ENCODE assay signal across 8 mouse cellular contexts in the genomic region with DNA sequence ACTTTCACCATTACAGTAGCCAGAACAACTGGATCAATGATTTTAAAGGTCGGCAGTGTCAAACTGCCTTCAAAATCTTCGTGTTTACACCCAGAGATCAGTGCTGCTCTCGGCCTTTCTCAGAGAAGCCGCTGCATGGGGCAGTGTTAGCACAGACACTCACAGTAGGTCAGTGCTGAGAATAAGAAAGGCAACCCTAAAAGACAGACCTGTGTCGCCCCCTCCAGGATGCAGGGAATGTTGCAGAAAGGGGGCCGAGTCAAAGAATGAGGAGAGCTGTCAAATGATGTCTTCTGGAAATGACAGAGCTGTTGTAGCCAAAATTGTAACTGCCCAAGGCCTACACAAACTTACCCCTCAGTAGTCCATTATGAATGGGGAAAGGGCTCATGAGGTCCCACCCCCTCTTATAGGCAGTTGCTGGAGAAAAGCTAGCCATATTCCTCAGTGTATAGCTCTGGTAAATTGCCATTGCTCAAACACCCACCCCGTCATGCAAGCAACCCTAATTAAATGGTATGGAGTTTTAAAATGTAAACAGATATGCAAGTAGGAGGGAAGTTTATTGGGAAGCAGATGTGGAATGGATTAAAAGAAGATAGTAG.
DNase-seq lines count a peak whose midpoint lies in the region; ATAC-seq and TF ChIP-seq lines count a peak whose summit lies in the region.

No protein-coding gene starts in this region.

- peak; percentile 50 for DNase-seq in CD4-positive, CD25-positive, alpha-beta regulatory T cell, adult 2 months (ENCODE audit: low read depth, low spot score)
- peak; percentile 46 for DNase-seq in cerebellum, adult 9-10 months
- DNase-seq in frontal cortex, postnatal 25 days (ENCODE audit: low spot score in 2 of 2) = peak; percentile 31 to 36
- DNase-seq in limb, embryonic 10.5 days (ENCODE audit: low spot score) = peak; percentile 43
- DNase-seq in thymus, postnatal 36 days = peak; percentile 14 to 16

- TF ChIP-seq CTCF in ES-Bruce4 (IDR thresholded peaks at IDR 0.05; ENCODE audit: low read depth, low read length) = peak; percentile 62

- H3K9ac ChIP-seq in ES-Bruce4 (ENCODE audit: low read depth, poor library complexity, severe bottlenecking) = no peak overlapping the region
- H3K9ac ChIP-seq in midbrain, embryonic 15.5 days = no peak overlapping the region

- no peaks in the 10 kb centered on the region for H3K9me3 ChIP-seq in ES-Bruce4 (replicated peaks; ENCODE audit: control insufficient read depth, insufficient read depth, low read length, poor library complexity, severe bottlenecking)
- no peaks in the 10 kb centered on the region for H3K9me3 ChIP-seq in limb, embryonic 10.5 days (replicated peaks)
- H3K9me3 ChIP-seq in midbrain, embryonic 15.5 days = no peaks in the 10 kb centered on the region

- TF ChIP-seq EP300 in ES-Bruce4 (IDR thresholded peaks at IDR 0.05; ENCODE audit: insufficient read depth, low read depth, low read length) = no peak

- WGBS in limb, embryonic 10.5 days = 33% methylated on average over 7 of the region's 7 CpGs
- WGBS in midbrain, embryonic 15.5 days = 32% methylated on average over 7 of the region's 7 CpGs

- no peak overlapping the region for H3K27ac ChIP-seq in ES-Bruce4 (ENCODE audit: insufficient read depth, low read length)
- H3K27ac ChIP-seq in limb, embryonic 10.5 days = no peak overlapping the region
- H3K27ac ChIP-seq in midbrain, embryonic 15.5 days = no peak overlapping the region

- ATAC-seq in CD4-positive, CD25-positive, alpha-beta regulatory T cell, adult 4 months = no peak
- peak; percentile 77 for ATAC-seq in midbrain, embryonic 15.5 days (replicated peaks)

- no peaks in the 10 kb centered on the region for H3K4me1 ChIP-seq in ES-Bruce4 (ENCODE audit: control insufficient read depth, insufficient read depth, low read length)
- H3K4me1 ChIP-seq in limb, embryonic 10.5 days = no peaks in the 10 kb centered on the region
- H3K4me1 ChIP-seq in midbrain, embryonic 15.5 days = no peaks in the 10 kb centered on the region

- no peaks in the 10 kb centered on the region for H3K27me3 ChIP-seq in ES-Bruce4 (ENCODE audit: control insufficient read depth, insufficient read depth, low read length, poor library complexity, severe bottlenecking)
- H3K27me3 ChIP-seq in limb, embryonic 10.5 days (ENCODE audit: low read depth, poor library complexity, severe bottlenecking) = no peaks in the 10 kb centered on the region
- H3K27me3 ChIP-seq in midbrain, embryonic 15.5 days (replicated peaks) = no peaks in the 10 kb centered on the region

- no peak overlapping the region for H3K4me3 ChIP-seq in ES-Bruce4 (ENCODE audit: low read depth, low read length)
- H3K4me3 ChIP-seq in limb, embryonic 10.5 days = no peak overlapping the region
- no peak overlapping the region for H3K4me3 ChIP-seq in midbrain, embryonic 15.5 days

- no peaks in the 10 kb centered on the region for H3K36me3 ChIP-seq in ES-Bruce4 (ENCODE audit: control insufficient read depth, insufficient read depth, low read length, poor library complexity, severe bottlenecking)
- H3K36me3 ChIP-seq in limb, embryonic 10.5 days = no peaks in the 10 kb centered on the region
- H3K36me3 ChIP-seq in midbrain, embryonic 15.5 days (replicated peaks) = no peaks in the 10 kb centered on the region

- no peak for TF ChIP-seq POLR2A in ES-Bruce4 (IDR thresholded peaks at IDR 0.05; ENCODE audit: insufficient read depth, low read length)

- H3K4me2 ChIP-seq in midbrain, embryonic 15.5 days = no peak overlapping the region
